Mouse (Mus musculus) erythroblast, embryonic 14.5 days (primary cell): ENCODE results near the gene Alox12b. TPM values are rescaled to one million over a fixed set of nuclear protein-coding genes. Genes with fewer than 3 reads are reported as not detected.

Experiments
- H3K27me3 ChIP-seq: 2 replicates; pipeline ENCODE4 v1.6.1; 2012; ENCODE audit warnings: inconsistent platforms; ENCODE audit not compliant: control insufficient read depth
- H3K36me3 ChIP-seq: 2 replicates; pipeline ENCODE4 v1.6.1; 2012; ENCODE audit warnings: mild to moderate bottlenecking, inconsistent platforms; ENCODE audit not compliant: control insufficient read depth
- H3K4me1 ChIP-seq: 2 replicates; pipeline ENCODE4 v1.6.1; 2012; ENCODE audit warnings: inconsistent platforms; ENCODE audit not compliant: control insufficient read depth
- H3K4me3 ChIP-seq: replicated peaks from 2 replicates; pipeline ENCODE3; 2012; ENCODE audit warnings: moderate library complexity, mild to moderate bottlenecking, inconsistent platforms
- H3K9me3 ChIP-seq: 2 replicates; pipeline ENCODE4 v1.6.1; 2012; ENCODE audit warnings: low read length, inconsistent platforms, mixed read lengths; ENCODE audit not compliant: control insufficient read depth
- GATA1 ChIP-seq: IDR thresholded peaks from 2 replicates; pipeline ENCODE4 v1.6.1; 2012; ENCODE audit warnings: low read length, inconsistent platforms, mixed read lengths
- TAL1 ChIP-seq: IDR thresholded peaks from 3 replicates; pipeline ENCODE4 v1.6.1; 2012; ENCODE audit warnings: low read length, inconsistent platforms, mixed read lengths
- polyA plus RNA-seq: library from polyadenylated mRNA; stranded (reverse); fragments of >175 nt; gene quantifications from 2 replicates; pipeline ENCODE4 v1.2.3, GENCODE M21; 2012

Alox12b gene
- polyA plus RNA-seq: not detected in 2 replicates

GRCm38 (mm10) chr11:69156800-69157199, at the start of gene Alox12b:
Gene Alox12b, plus strand, starts transcription at chr11:69156989.
- H3K27me3 ChIP-seq: peaks cover 52% of the 10 kb centered on the region
- TF ChIP-seq GATA1 (no peak), TAL1 (no peak)

GRCm38 (mm10) chr11:69107676-69108075, 49.1 kb upstream of the Alox12b start:
- TF ChIP-seq TAL1: no peak
- no peak for TF ChIP-seq GATA1
- Histone ChIP-seq H3K27me3 (peaks cover 15% of the 10 kb centered on the region), H3K4me3 (no peak overlapping the region), H3K9me3 (no peaks in the 10 kb centered on the region), H3K4me1 (peaks cover 35% of the 10 kb centered on the region), H3K36me3 (peaks cover 67% of the 10 kb centered on the region)

More at GRCm38 (mm10) chr11:69156800-69157199, at the start of gene Alox12b:
- Histone ChIP-seq H3K9me3 (no peaks in the 10 kb centered on the region), H3K4me1 (peaks cover 23% of the 10 kb centered on the region), H3K36me3 (no peaks in the 10 kb centered on the region), H3K4me3 (no peak within 1 kb of the TSS)

GRCm38 (mm10) chr11:69108223-69108622, 48.6 kb upstream of the Alox12b start:
- Histone ChIP-seq H3K9me3 (no peaks in the 10 kb centered on the region), H3K4me1 (peaks cover 35% of the 10 kb centered on the region), H3K36me3 (peaks cover 62% of the 10 kb centered on the region), H3K4me3 (no peak overlapping the region), H3K27me3 (peaks cover 21% of the 10 kb centered on the region)
- TF ChIP-seq TAL1: no peak
- no peak for TF ChIP-seq GATA1

- peaks cover 51% of the 10 kb centered on the region for H3K36me3 ChIP-seq
- H3K4me3 ChIP-seq: peak overlapping the region; percentile 64
- no peaks in the 10 kb centered on the region for H3K9me3 ChIP-seq
- H3K27me3 ChIP-seq: peaks cover 31% of the 10 kb centered on the region
- peaks cover 35% of the 10 kb centered on the region for H3K4me1 ChIP-seq
- TF ChIP-seq GATA1: no peak
- TF ChIP-seq TAL1: no peak
These were observed 47.5 kb upstream of the Alox12b start for GRCm38 (mm10) chr11:69109032-69109900.

- peaks cover 39% of the 10 kb centered on the region for H3K36me3 ChIP-seq
- H3K4me1 ChIP-seq: peaks cover 35% of the 10 kb centered on the region
These were observed 46.3 kb upstream of the Alox12b start for GRCm38 (mm10) chr11:69110319-69111046.

GRCm38 (mm10) chr11:69111051-69111810, 45.6 kb upstream of the Alox12b start:
- Histone ChIP-seq H3K4me3 (peak overlapping the region; percentile 64), H3K27me3 (peaks cover 47% of the 10 kb centered on the region), H3K9me3 (no peaks in the 10 kb centered on the region), H3K36me3 (peaks cover 31% of the 10 kb centered on the region), H3K4me1 (peaks cover 35% of the 10 kb centered on the region)
- TF ChIP-seq GATA1: no peak
- TF ChIP-seq TAL1: no peak

More at GRCm38 (mm10) chr11:69110319-69111046, 46.3 kb upstream of the Alox12b start:
- Histone ChIP-seq H3K4me3 (peak overlapping the region; percentile 64), H3K27me3 (peaks cover 42% of the 10 kb centered on the region), H3K9me3 (no peaks in the 10 kb centered on the region)
- no peak for TF ChIP-seq GATA1
- TF ChIP-seq TAL1: no peak

- Histone ChIP-seq H3K36me3 (peaks cover 28% of the 10 kb centered on the region), H3K4me3 (peak overlapping the region; percentile 64), H3K27me3 (peaks cover 52% of the 10 kb centered on the region), H3K9me3 (no peaks in the 10 kb centered on the region), H3K4me1 (peaks cover 35% of the 10 kb centered on the region)
- no peak for TF ChIP-seq TAL1
- no peak for TF ChIP-seq GATA1
These were observed 44.9 kb upstream of the Alox12b start for GRCm38 (mm10) chr11:69111865-69112264.

- H3K4me3 ChIP-seq: no peak overlapping the region
These were observed 42.8 kb upstream of the Alox12b start for GRCm38 (mm10) chr11:69114018-69114417.

More at GRCm38 (mm10) chr11:69114018-69114417, 42.8 kb upstream of the Alox12b start:
- Histone ChIP-seq H3K9me3 (no peaks in the 10 kb centered on the region), H3K36me3 (peaks cover 7% of the 10 kb centered on the region), H3K27me3 (peaks cover 70% of the 10 kb centered on the region), H3K4me1 (peaks cover 53% of the 10 kb centered on the region)
- TF ChIP-seq TAL1 (no peak), GATA1 (no peak)
